Mouse (Mus musculus) bone marrow macrophage, adult 2 months (primary cell): ENCODE data around the gene Olfr641. TPM values are rescaled to one million over a fixed set of nuclear protein-coding genes. Genes with fewer than 3 reads are reported as not detected.

Experiments used
- H3K27ac ChIP-seq: 2 replicates; pipeline ENCODE4 v1.5.1; 2012; ENCODE audit warnings: low read depth, low read length; ENCODE audit not compliant: insufficient read depth
- H3K4me1 ChIP-seq: 2 replicates; pipeline ENCODE4 v1.6.1; 2012; ENCODE audit warnings: low read length; ENCODE audit not compliant: control insufficient read depth, insufficient read depth
- H3K4me3 ChIP-seq: 2 replicates; pipeline ENCODE4 v1.5.1; 2012; ENCODE audit warnings: mild to moderate bottlenecking, low read length, moderate library complexity; ENCODE audit not compliant: insufficient read depth
- CTCF ChIP-seq: IDR thresholded peaks from 2 replicates; pipeline ENCODE4 v1.5.1; 2012; ENCODE audit warnings: low read depth, mild to moderate bottlenecking, low read length, moderate library complexity
- POLR2A ChIP-seq: IDR thresholded peaks from 2 replicates; pipeline ENCODE4 v1.6.1; 2012; ENCODE audit warnings: mild to moderate bottlenecking, low read depth, low read length, borderline replicate concordance
- polyA plus RNA-seq: library from polyadenylated mRNA; stranded (reverse); fragments of >200 nt; gene quantifications from 2 replicates; pipeline ENCODE4 v1.2.4, GENCODE M21; 2012; ENCODE audit not compliant: missing spikeins, insufficient read depth, insufficient read length

Olfr641 gene
- not detected in 2 replicates for polyA plus RNA-seq

- TF ChIP-seq POLR2A (no peak), CTCF (no peak)
- H3K27ac ChIP-seq = no peak within 1 kb of the TSS
- no peaks in the 10 kb centered on the region for H3K4me1 ChIP-seq
- H3K4me3 ChIP-seq = no peak within 1 kb of the TSS
Observed at GRCm38 (mm10) chr7:104035145-104035544, at the start of gene Olfr641. Gene Olfr641 (plus strand): TSS chr7:104035445.

- TF ChIP-seq CTCF = no peak
- no peak for TF ChIP-seq POLR2A
- no peak within 1 kb of the TSS for H3K27ac ChIP-seq
- H3K4me3 ChIP-seq = no peak within 1 kb of the TSS
Observed at GRCm38 (mm10) chr7:103998446-103998845, 36.8 kb upstream of the Olfr641 start, which contains the start of gene Olfr638. Gene Olfr638 (plus strand): TSS chr7:103998746.

GRCm38 (mm10) chr7:103999124-103999523 is 36.1 kb upstream of the Olfr641 start:
- no peaks in the 10 kb centered on the region for H3K4me1 ChIP-seq
- no peak overlapping the region for H3K4me3 ChIP-seq
- TF ChIP-seq CTCF (no peak), POLR2A (no peak)
- no peak overlapping the region for H3K27ac ChIP-seq

More at GRCm38 (mm10) chr7:103998446-103998845, 36.8 kb upstream of the Olfr641 start, which contains the start of gene Olfr638:
- no peaks in the 10 kb centered on the region for H3K4me1 ChIP-seq

- Histone ChIP-seq H3K4me1 (no peaks in the 10 kb centered on the region), H3K4me3 (no peak within 1 kb of the TSS), H3K27ac (no peak within 1 kb of the TSS)
- no peak for TF ChIP-seq CTCF
- TF ChIP-seq POLR2A = no peak
Observed at GRCm38 (mm10) chr7:104017203-104017602, 18.0 kb upstream of the Olfr641 start, which contains the start of gene Olfr639. Gene Olfr639 (minus strand): TSS chr7:104017303.

GRCm38 (mm10) chr7:104018953-104019352 is 16.3 kb upstream of the Olfr641 start:
- no peak for TF ChIP-seq CTCF
- TF ChIP-seq POLR2A = no peak
- no peaks in the 10 kb centered on the region for H3K4me1 ChIP-seq
- no peak overlapping the region for H3K4me3 ChIP-seq
- H3K27ac ChIP-seq = no peak overlapping the region

GRCm38 (mm10) chr7:104021651-104022050 is 13.6 kb upstream of the Olfr641 start:
- Histone ChIP-seq H3K4me3 (no peak overlapping the region), H3K27ac (no peak overlapping the region), H3K4me1 (no peaks in the 10 kb centered on the region)
- TF ChIP-seq CTCF = no peak
- TF ChIP-seq POLR2A = no peak

- H3K27ac ChIP-seq = no peak within 1 kb of the TSS
- TF ChIP-seq POLR2A (no peak), CTCF (no peak)
- no peak within 1 kb of the TSS for H3K4me3 ChIP-seq
- H3K4me1 ChIP-seq = no peaks in the 10 kb centered on the region
Observed at GRCm38 (mm10) chr7:104025473-104025872, 9.8 kb upstream of the Olfr641 start, which contains the start of gene Olfr640. Gene Olfr640 (minus strand): TSS chr7:104025573.

- Histone ChIP-seq H3K4me3 (no peak overlapping the region), H3K4me1 (no peaks in the 10 kb centered on the region), H3K27ac (no peak overlapping the region)
- no peak for TF ChIP-seq CTCF
Observed at GRCm38 (mm10) chr7:104026978-104027377, 8.3 kb upstream of the Olfr641 start.

- Histone ChIP-seq H3K4me1 (no peaks in the 10 kb centered on the region), H3K4me3 (no peak overlapping the region), H3K27ac (no peak overlapping the region)
- TF ChIP-seq POLR2A = no peak
- no peak for TF ChIP-seq CTCF
Observed at GRCm38 (mm10) chr7:104050745-104051144, 15.5 kb downstream of the Olfr641 start.

- TF ChIP-seq POLR2A = no peak
- no peak for TF ChIP-seq CTCF
- Histone ChIP-seq H3K4me3 (no peak within 1 kb of the TSS), H3K4me1 (no peaks in the 10 kb centered on the region), H3K27ac (no peak within 1 kb of the TSS)
Observed at GRCm38 (mm10) chr7:104052566-104052965, 17.3 kb downstream of the Olfr641 start, which contains the start of gene Olfr642. Gene Olfr642 (minus strand): TSS chr7:104052666.
